Mouse (Mus musculus) adrenal gland, postnatal 14 days (tissue): ENCODE data around the gene Jag1. TPM values are rescaled to one million over a fixed set of nuclear protein-coding genes. Genes with fewer than 3 reads are reported as not detected.
A peak's percentile ranks its signal among the peaks of the same experiment; 100 is the strongest.

Experiments
- DNase-seq: peaks from one replicate; pipeline ENCODE4 v3.0.0; 2021; ENCODE audit warnings: mixed read lengths
- long read RNA-seq, 2 experiments: library from polyadenylated mRNA; stranded (forward); transcript quantifications; one replicate each; pipeline ENCODE4 v2.0.0; 2021
- total RNA-seq: library from RNA; stranded (reverse); gene quantifications from 2 replicates; pipeline ENCODE4 v1.2.3, GENCODE M21; 2021

Gene Jag1
- 15.0 and 18.3 TPM in 2 replicates for total RNA-seq
- long read RNA-seq, experiment 1, full-length matches to known transcripts = 1 of 2 reads
- long read RNA-seq, experiment 1, partial matches to known transcripts = 1 of 2 reads
- long read RNA-seq, experiment 1, other reads (novel, unspliced or antisense) = 0 of 2 reads
- long read RNA-seq, experiment 2, full-length matches to known transcripts = 2 of 7 reads
- long read RNA-seq, experiment 2, partial matches to known transcripts = 1 of 7 reads
- long read RNA-seq, experiment 2, other reads (novel, unspliced or antisense) = 4 of 7 reads

DNA sequence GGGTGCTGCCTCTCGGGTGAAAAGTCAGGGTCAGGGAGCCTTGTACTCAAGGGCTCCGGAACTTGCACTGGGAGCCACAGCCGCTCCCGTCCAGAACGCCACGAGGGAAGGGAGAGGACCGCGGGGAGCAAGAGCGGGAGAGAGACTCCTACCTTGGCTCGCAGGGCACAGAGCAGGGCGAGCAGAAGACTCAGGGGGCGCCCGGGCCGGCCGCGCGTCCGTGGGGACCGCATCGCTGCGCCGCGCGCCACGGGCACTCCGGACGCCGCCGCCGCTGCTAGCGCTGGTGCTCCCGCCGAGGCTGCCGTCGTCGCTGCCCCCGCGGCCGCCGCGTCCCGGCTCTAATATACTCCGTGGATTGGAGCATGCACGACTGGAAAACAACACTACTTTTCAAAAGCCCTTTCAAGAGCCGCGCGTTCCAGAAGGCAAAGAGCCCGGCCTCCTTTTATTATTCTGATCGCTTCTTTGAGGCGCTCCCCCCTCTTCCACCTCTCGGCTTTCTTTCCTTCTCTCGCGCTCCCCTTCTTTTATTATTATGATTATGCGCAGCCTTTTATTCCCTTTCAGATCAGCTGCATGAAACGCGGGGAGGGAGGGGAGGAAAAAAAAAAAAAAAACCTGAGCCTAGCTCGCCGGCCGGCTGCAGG, at the start of gene Jag1:
TSS of gene Jag1 (minus strand) at position 620 of the 650 bp plus-strand sequence.
- DNase-seq = peak; percentile 56

GRCm38 (mm10) chr2:137156018-137156417, 39.6 kb upstream of the Jag1 start:
- DNase-seq = no peak

- DNase-seq = no peak
Measured at GRCm38 (mm10) chr2:137153825-137154224, 37.4 kb upstream of the Jag1 start.

DNA sequence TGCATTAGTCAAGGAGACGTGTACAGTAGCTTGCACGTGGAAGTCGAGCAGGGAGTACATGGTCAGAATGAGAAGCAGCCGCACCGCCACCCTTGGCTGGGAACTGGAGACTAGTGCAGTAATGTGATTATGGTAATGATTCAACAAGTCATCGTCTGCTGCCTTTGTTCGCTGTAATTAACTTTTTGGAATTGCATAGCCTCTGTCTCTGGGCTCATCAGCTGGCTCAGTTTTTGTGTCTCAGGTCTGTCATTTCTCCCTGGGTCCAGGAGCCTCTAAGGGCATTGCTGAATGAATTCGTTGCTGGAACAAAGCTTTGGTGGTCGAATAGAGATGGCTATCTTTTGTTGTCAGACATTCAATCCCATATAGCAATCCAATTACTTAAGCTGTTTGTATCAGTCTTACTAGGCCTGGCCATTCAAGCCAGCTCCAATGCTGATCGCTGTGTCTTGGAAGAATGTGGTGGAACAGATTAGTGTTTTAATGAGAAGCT, 36.8 kb upstream of the Jag1 start:
- DNase-seq = no peak

GRCm38 (mm10) chr2:137150953-137151352, 34.5 kb upstream of the Jag1 start:
- DNase-seq = no peak

GRCm38 (mm10) chr2:137146938-137147666, 30.7 kb upstream of the Jag1 start:
- DNase-seq = no peak

DNA sequence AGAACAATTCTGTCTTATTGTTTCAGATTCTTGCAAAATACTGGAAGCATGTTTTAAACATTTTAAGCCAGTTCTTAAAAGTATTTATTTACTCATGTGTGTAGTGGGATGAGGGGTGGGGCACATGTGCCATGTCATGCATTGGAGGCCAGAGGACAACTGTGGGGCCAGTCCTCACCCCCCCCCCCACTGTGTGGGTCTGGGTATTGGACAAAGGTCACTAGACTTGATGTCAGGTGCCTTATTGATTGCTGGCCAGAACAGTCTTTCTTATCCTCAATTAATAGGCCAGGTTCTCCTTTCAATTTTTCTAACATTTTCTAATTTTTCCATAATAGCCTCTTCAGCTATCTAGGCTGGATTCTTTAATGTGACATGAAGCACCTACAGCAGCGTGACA, 21.6 kb upstream of the Jag1 start:
- no peak for DNase-seq

- DNase-seq = no peak
Measured at GRCm38 (mm10) chr2:137134035-137134434, 17.6 kb upstream of the Jag1 start.

- no peak for DNase-seq
Measured at GRCm38 (mm10) chr2:137124861-137125260, 8.4 kb upstream of the Jag1 start.

- DNase-seq = peak; percentile 93
Measured at GRCm38 (mm10) chr2:137117321-137117690, 862 bp upstream of the Jag1 start.

DNA sequence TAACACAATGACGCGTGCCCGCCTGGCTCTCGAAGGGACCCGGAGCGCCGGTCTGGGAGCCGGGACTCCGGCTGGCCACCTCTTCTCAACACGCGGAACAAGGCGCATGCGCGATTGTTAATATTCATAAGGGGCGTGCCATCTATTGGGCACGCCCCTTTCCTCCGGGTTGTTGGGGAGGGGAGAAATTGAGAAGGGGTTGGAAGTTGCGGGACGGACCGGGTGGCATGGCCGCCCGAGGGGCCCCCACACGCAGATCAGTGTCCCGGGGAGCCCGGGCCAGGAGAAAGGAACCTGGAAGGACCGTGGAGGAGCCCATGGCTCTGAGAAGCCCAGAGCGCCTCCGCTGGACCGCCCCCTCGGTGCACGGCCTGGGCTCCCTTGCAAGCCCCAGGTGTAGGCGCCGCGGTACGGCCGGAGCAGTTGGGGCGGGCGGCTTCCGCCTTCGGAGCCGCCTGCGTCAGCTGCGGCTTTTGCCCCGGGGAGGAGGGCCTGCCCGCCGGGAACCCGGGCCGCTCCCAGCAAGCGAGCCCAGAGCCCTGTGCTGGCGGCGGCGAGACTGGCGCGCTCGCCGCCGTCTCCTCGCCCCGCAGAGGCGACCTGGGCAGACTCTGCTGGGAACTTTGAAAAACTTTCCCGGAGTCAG, 354 bp upstream of the Jag1 start:
- peak; percentile 96 for DNase-seq

GRCm38 (mm10) chr2:137115241-137116024, 1.0 kb downstream of the Jag1 start:
- DNase-seq = peak; percentile 49

GRCm38 (mm10) chr2:137114248-137115096, 2.0 kb downstream of the Jag1 start:
- peak; percentile 92 for DNase-seq

DNA sequence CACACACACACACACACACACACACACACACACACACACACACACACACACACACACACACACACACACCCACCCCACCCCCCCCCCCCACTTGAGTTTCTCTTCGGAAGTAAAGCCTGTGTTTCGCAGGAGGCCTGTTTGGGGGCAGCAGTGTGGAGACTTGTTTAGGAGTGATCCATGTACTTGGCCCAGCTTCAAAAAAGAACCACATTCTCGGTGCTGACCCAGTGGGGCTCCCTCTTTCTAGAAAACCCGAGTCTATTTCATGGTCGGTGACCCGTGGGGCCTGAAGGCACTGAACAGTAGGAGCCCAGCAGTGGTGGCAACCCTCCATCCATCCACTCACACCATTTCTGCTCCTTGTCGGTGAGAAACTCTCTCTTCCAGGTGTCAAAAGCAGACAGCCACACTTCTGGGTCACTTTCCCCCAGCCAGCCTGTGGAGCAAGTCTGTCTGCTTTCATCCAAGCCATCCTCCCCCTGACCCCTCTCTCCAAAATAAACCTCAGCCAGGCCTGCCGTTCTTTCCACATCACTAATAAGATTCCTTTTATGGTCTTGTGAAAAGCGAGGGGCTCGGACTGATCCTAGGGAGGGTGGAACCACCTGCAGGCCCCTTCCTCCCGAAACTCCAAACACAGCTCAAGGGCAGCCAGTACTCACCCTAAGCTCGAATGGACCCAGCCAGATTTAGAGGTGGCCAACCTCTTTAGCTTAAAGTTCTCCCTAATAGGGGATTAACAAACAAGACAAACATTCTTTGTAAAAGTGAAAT, 3.0 kb downstream of the Jag1 start:
- no peak for DNase-seq

DNA sequence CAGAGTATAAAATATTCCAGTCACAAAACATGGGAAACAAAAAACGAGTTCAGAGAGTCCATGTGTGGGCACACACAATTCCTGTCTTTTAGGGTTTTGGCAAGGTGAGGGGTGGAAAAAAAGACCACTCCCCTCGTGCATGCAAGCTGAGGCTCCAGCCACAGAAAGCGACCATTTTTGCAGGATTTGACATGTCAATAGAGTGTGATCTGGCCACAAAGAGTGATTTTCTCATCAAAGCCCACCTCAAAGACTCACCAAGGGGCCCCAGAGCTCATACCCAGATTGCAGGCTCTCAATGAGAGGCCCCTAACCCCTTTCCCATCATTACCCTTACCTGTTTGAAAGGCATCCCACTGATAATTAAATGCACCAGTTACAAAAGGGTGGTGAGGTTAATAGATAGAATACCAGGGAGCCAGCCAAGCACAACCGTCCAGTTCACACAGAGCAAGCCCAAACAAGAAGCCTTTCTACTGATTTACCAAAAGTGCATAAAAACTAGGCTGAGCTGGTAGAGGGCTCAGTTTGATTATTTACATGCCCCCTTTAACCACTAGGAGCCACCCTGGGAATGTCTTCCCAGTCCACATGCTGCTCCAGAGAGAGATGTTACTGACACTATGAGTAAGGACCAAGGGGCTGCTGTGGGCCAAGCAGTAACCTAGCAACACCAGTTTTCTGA, 6.1 kb downstream of the Jag1 start:
- DNase-seq = no peak

DNA sequence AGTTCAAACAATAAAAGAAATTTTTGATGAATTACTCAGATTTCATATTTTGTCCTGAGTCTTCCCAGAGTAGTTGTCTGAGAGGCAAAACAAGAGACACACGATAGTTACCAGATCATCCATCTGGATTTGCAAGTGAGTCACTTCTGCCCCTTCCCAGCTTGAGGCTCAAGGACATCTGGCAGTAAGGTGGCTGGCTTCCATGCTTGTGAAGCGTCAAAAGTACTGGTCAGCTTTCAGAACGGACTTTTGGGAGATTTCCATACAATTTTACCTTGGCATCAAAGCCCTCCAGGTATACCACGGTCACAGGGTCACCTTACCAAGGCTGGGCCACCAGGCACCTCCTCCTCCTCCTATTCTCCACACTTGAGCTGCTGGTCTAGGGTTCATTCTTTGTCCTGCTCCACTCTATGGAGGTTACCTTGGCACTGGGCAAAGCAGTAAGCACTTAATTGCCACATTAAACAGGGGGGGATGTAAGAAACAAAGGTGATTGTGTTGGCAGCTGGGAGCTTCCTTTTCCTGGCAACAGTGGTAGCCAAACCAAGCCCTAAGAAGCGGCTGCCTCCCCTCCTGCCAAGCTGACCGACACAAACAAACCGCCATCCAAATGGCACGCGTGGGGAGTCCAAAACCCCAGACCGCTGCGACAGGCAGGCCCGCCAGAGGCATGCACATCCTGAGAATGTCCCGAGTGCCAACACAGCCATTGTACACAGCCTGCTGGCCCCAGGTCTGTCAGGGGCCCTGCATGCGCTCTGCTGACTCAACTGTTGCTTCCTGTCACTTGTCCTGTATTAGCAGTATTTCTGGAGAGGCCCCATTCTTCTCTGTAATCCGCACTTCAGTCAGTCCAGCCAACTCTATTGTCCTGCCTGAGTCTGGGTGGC, 6.9 kb downstream of the Jag1 start:
- peak; percentile 36 for DNase-seq

GRCm38 (mm10) chr2:137107946-137108345, 8.5 kb downstream of the Jag1 start:
- no peak for DNase-seq

DNA sequence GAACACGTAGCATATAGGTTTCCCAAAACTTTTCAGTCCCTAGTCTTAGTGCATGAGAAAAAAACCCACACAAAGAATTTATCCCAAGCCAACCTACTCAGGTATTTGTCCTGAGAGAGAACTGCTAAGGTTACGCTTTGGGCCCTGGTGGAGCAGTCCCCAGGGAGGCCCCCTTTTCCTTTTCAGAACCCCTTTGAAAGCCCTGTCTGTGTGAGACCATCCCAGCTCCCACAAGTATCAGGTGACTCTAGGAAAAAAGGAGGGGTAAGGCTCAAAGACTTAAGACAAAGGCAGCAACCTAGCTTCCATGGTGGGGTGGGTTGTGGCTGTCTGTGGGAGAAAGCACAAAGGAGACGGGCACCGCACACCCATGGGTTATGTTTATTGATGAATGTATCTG, 9.2 kb downstream of the Jag1 start:
- no peak for DNase-seq
